Mouse (Mus musculus) neural tube, embryonic 15.5 days (tissue): ENCODE results near the gene Zfp316. TPM values are rescaled to one million over a fixed set of nuclear protein-coding genes. Genes with fewer than 3 reads are reported as not detected.

ENCODE experiments used
- ATAC-seq: fragments of 200-750 bp; cut with Nextera tagmentation; 2 replicates; pipeline ENCODE4 v1.8.0; 2017; ENCODE audit warnings: mild to moderate bottlenecking, moderate TSS enrichment, moderate library complexity; ENCODE audit not compliant: low FRiP score
- H3K27ac ChIP-seq: fragments of 300-500 bp; sonication (generic); replicated peaks from 2 replicates; pipeline ENCODE4 v1.5.1; 2015; ENCODE audit warnings: mild to moderate bottlenecking, inconsistent platforms
- H3K27me3 ChIP-seq: fragments of 300-500 bp; sonication (generic); replicated peaks from 2 replicates; pipeline ENCODE4 v1.6.1; 2015; ENCODE audit warnings: inconsistent platforms
- H3K36me3 ChIP-seq: fragments of 300-500 bp; sonication (generic); 2 replicates; pipeline ENCODE4 v1.6.1; 2015; ENCODE audit warnings: inconsistent platforms
- H3K4me1 ChIP-seq: fragments of 300-500 bp; sonication (generic); 2 replicates; pipeline ENCODE4 v1.6.1; 2015; ENCODE audit warnings: inconsistent platforms
- H3K4me2 ChIP-seq: fragments of 300-500 bp; sonication (generic); 2 replicates; pipeline ENCODE4 v1.6.1; 2015; ENCODE audit warnings: inconsistent platforms, mild to moderate bottlenecking, moderate library complexity
- H3K4me3 ChIP-seq: fragments of 300-500 bp; sonication (generic); replicated peaks from 2 replicates; pipeline ENCODE4 v1.5.1; 2015; ENCODE audit warnings: mild to moderate bottlenecking, inconsistent platforms
- H3K9ac ChIP-seq: fragments of 300-500 bp; sonication (generic); replicated peaks from 2 replicates; pipeline ENCODE4 v1.6.1; 2015; ENCODE audit warnings: mild to moderate bottlenecking, inconsistent platforms
- H3K9me3 ChIP-seq: fragments of 300-500 bp; sonication (generic); replicated peaks from 2 replicates; pipeline ENCODE4 v1.6.1; 2016; ENCODE audit warnings: inconsistent platforms
- WGBS: fragments of 180-500 bp; shearing (Covaris S2); methylation state at CpG from one replicate; pipeline ENCODE4 v1.1.7; 2015; ENCODE audit warnings: mixed read lengths; 5-methylcytosine and 5-hydroxymethylcytosine counted together
- polyA plus RNA-seq: library from polyadenylated mRNA; unstranded; fragments of >200 nt; fragmentation: Nextera tagmentation; extraction: Ambion mirVana; gene quantifications from 2 replicates; pipeline ENCODE4 v1.2.1, GENCODE M21; 2015

Gene Zfp316
- polyA plus RNA-seq, 1 experiment from 2014 or later: 9.7 TPM

DNA sequence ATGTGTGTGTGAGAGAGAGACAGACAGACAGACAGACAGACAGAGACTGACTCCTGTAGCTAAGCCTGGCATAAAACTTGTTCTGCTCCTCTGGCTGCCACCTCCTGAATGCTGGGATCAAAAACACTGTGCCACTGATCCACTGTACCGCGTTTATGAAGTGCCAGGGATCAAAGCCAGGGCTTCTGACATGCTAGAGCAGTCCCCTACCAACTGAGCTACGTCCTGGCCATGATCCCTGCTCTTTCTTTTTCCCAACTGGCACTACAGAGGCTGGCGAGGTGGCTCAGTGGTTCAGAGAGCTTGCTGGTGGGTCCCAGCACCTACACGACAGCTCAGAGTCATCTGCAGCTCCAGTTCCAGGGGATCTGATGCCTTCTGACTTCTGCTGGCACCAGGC, 5.9 kb upstream of the Zfp316 start:
- no peaks in the 10 kb centered on the region for H3K9me3 ChIP-seq
- H3K9ac ChIP-seq: no peak overlapping the region
- WGBS: 56% methylated on average over 5 of the region's 5 CpGs
- no peak overlapping the region for H3K4me2 ChIP-seq
- H3K27me3 ChIP-seq: peaks cover 3% of the 10 kb centered on the region; the same call in 1 of the 2 replicates
- no peaks in the 10 kb centered on the region for H3K36me3 ChIP-seq
- ATAC-seq: no peak
- H3K4me1 ChIP-seq: peaks cover 8% of the 10 kb centered on the region
- no peak overlapping the region for H3K4me3 ChIP-seq
- no peak overlapping the region for H3K27ac ChIP-seq

DNA sequence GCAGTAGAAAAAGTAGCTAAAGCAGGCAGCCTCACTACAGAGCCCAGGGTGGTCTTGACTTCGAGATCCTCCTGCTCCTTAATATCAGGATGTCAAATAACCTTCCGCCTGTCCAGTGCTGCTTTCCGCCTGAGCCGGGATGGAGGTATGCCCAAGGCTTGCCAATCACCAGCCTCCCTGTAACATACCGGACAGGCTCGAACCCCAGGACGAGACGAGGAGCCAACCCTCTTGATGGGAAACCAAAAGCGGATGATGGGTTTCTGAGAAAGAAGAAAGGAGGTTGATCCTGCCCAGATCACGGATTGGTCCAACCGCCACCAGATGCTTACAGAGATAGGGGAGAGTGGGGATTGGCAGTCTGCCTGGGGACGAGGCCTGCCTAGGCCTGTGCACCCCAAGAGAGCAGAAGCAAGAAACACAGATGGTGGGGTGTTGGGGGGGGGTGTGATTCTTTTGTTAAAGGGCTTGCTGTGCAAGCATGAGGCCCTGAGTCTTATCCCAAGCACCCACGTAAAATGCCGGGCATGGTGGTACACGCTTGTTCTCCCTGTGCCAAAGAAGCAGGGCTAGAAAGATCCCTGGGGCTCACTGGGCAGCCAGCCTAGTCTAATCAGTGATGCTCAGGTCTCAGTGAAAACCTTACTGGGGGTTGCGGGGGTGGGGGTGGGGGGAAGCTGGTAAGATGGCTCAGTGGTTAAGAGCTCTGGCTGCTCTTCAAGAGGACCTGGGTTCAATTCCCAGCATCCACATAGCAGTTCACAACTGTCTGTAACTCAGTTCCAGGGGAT, 2.9 kb upstream of the Zfp316 start:
- 78% methylated on average over 16 of the region's 16 CpGs for WGBS
- Histone ChIP-seq H3K9ac (no peak overlapping the region), H3K27ac (no peak overlapping the region), H3K4me2 (no peak overlapping the region), H3K4me3 (no peak overlapping the region), H3K4me1 (peaks cover 29% of the 10 kb centered on the region), H3K9me3 (no peaks in the 10 kb centered on the region), H3K27me3 (no peaks in the 10 kb centered on the region), H3K36me3 (no peaks in the 10 kb centered on the region)
- no peak for ATAC-seq

DNA sequence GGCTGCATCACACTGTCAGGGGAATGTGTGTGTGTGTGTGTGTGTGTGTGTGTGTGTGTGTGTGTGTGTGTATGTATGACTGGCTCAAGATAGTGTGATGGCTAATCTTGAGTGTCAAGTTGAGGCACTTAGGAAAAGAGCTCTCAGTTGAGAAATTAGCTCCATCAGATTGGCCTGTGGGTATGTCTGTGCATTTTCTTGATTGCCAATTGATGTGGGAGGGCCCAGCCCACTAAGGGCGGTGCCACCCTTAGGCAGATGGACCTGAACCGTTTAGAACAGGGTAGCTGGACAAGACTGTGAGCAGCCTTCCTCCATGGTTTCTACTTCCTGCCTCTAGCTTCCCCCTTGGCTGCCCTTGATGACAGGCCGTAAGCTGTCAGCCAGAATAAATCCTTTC, 2.3 kb upstream of the Zfp316 start:
- no peaks in the 10 kb centered on the region for H3K36me3 ChIP-seq
- H3K4me3 ChIP-seq: no peak overlapping the region
- H3K27me3 ChIP-seq: no peaks in the 10 kb centered on the region
- no peaks in the 10 kb centered on the region for H3K9me3 ChIP-seq
- no peak overlapping the region for H3K27ac ChIP-seq
- no peak for ATAC-seq
- H3K4me2 ChIP-seq: no peak overlapping the region
- H3K4me1 ChIP-seq: peaks cover 35% of the 10 kb centered on the region
- no peak overlapping the region for H3K9ac ChIP-seq
- 89% methylated on average over 3 of the region's 3 CpGs for WGBS

DNA sequence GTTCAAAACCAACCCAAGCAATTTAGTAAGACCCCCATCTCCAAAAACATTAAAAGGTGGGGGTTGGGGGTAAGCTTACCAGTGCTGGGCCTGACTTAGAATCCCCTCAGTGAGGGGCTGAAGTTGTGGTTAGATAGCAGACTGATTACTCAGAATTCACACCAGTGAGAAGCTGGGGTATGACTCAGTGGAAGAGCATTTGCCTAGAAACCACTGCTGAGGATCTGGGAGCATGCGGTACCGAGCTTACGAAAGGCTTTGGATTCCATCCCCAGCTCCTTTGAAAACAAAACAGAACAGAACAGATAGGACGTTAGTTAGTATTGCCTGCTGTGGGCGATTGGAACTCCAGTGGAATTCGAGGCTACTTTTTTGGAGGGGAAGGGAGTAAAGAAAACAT, 1.8 kb upstream of the Zfp316 start:
- Histone ChIP-seq H3K9ac (no peak overlapping the region), H3K27me3 (no peaks in the 10 kb centered on the region), H3K4me2 (no peak overlapping the region; the same call in 1 of the 2 replicates), H3K36me3 (no peaks in the 10 kb centered on the region), H3K27ac (no peak overlapping the region), H3K4me3 (no peak overlapping the region), H3K4me1 (peaks cover 39% of the 10 kb centered on the region), H3K9me3 (no peaks in the 10 kb centered on the region)
- WGBS: 89% methylated on average over 6 of the region's 6 CpGs
- ATAC-seq: no peak

DNA sequence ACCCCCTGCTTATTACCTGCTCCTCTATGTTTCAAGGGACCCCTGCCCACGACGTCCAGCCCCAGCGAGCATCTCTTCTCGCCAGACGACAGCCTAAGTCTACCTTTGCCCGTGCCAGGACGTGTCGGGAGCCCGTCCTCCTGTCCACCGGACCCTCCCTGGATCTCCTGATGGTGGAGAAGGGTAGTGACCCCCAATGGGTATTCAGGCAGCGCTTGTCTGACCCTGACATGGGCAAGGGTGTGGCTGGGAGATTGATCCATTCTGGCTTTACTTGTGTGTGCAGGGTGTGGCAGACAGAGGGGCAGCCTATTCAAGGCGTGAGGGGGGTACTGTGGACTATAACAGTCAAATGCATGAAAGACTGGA, 313 bp upstream of the Zfp316 start:
- H3K9me3 ChIP-seq: no peaks in the 10 kb centered on the region
- H3K27ac ChIP-seq: peak overlapping the region; percentile 85
- no peaks in the 10 kb centered on the region for H3K36me3 ChIP-seq
- H3K9ac ChIP-seq: peak overlapping the region; percentile 89
- WGBS: 3% methylated on average over 12 of the region's 12 CpGs
- H3K4me3 ChIP-seq: peak overlapping the region; percentile 68
- no peaks in the 10 kb centered on the region for H3K27me3 ChIP-seq
- H3K4me2 ChIP-seq: peak overlapping the region; percentile 89
- peaks cover 43% of the 10 kb centered on the region for H3K4me1 ChIP-seq
- peak; percentile 24; the same call in 1 of the 2 replicates for ATAC-seq

DNA sequence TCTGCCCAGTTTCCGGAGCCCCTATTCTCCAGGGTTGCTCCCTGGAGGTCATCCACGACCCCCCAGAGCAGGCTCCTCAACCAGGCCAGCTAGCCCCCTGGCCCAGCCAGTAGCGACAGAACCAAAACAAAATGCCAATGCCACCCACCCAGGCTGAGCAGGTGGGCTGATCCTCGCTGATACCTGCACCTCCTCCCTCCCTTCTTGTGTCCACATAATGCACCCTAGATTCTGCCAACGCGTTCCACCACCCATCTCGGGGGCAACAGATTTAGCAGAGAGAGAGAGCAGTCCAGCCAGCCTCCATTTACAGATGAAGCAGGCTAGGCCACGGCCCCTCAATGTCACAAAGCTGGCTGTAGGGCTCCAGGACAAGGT, 848 bp downstream of the Zfp316 start:
- H3K4me1 ChIP-seq: peaks cover 43% of the 10 kb centered on the region
- no peak for ATAC-seq
- 23% methylated on average over 8 of the region's 8 CpGs for WGBS
- H3K4me3 ChIP-seq: peak overlapping the region; percentile 68
- peaks cover 8% of the 10 kb centered on the region for H3K36me3 ChIP-seq
- peak overlapping the region; percentile 89 for H3K9ac ChIP-seq
- H3K9me3 ChIP-seq: no peaks in the 10 kb centered on the region
- H3K27ac ChIP-seq: peak overlapping the region; percentile 85
- H3K4me2 ChIP-seq: peak overlapping the region; percentile 89
- no peaks in the 10 kb centered on the region for H3K27me3 ChIP-seq

DNA sequence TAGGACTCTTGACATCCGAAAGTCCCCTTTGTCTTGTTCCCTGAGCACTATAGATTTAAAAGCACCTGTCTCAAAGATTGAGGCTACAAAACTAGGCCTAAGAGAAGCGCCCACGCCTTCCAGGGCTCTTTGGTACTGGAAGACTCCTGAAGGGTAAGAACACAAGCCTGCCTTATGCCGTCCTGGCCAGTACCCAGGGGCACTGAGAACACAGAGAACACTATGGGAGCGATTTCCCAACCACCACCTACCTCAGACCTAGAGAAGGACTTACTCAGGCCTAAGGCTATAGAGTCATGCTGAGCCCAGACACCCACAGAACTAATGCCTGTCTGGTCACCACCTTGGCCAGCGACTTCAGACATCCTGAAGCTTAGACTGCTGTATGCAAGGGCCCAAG, 3.0 kb downstream of the Zfp316 start:
- 87% methylated on average over 6 of the region's 6 CpGs for WGBS
- Histone ChIP-seq H3K9ac (no peak overlapping the region), H3K27me3 (no peaks in the 10 kb centered on the region), H3K9me3 (no peaks in the 10 kb centered on the region), H3K27ac (no peak overlapping the region), H3K36me3 (peaks cover 30% of the 10 kb centered on the region), H3K4me1 (peaks cover 43% of the 10 kb centered on the region), H3K4me2 (no peak overlapping the region), H3K4me3 (no peak overlapping the region)
- ATAC-seq: no peak

DNA sequence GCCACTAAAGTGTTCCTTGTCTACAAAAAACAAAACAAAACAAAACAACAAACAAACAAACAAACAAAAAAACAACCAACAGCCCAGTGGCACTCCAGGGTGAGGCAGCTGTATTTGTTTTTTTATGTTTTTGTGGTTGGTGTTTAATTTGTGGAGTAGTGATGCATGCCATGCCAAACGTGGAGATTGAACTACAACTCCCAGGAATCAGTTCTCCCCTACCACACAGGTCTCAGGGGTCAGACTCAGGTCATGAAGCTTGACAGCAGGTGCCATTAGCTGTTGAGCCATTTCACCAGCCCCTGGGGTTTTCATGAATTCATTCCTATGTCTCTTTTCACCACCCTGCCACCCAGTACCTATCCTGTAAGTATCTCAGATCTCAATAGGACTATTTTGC, 4.4 kb downstream of the Zfp316 start:
- no peak overlapping the region for H3K4me2 ChIP-seq
- 50% methylated on average over 1 of the region's 1 CpGs for WGBS
- no peaks in the 10 kb centered on the region for H3K27me3 ChIP-seq
- peaks cover 32% of the 10 kb centered on the region for H3K4me1 ChIP-seq
- no peak overlapping the region for H3K9ac ChIP-seq
- ATAC-seq: no peak
- peaks cover 40% of the 10 kb centered on the region for H3K36me3 ChIP-seq
- H3K4me3 ChIP-seq: no peak overlapping the region
- no peak overlapping the region for H3K27ac ChIP-seq
- H3K9me3 ChIP-seq: no peaks in the 10 kb centered on the region

DNA sequence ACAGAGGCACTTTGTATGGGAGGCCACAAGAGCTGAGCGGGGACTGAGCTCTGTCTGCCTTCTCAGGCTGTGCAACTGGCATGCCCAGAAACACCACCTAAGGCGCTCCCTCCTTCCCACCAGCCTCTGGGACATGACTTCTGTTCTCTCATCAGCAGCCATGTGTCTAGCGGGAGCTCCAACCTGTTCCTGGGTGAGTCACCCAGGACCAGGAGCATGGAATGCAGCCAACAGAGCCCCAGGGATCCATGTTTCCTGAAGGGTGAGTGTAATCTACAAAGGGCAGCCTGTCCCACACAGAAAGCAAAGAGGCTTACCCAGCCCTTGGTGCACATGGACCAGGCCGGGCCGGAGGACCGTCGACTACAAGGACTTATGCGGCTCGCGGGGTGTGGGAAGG, 5.1 kb downstream of the Zfp316 start:
- Histone ChIP-seq H3K36me3 (peaks cover 47% of the 10 kb centered on the region), H3K27me3 (peaks cover 2% of the 10 kb centered on the region; the same call in 1 of the 2 replicates), H3K27ac (no peak overlapping the region), H3K9me3 (no peaks in the 10 kb centered on the region), H3K9ac (no peak overlapping the region), H3K4me2 (no peak overlapping the region), H3K4me3 (no peak overlapping the region), H3K4me1 (peaks cover 28% of the 10 kb centered on the region)
- 94% methylated on average over 10 of the region's 10 CpGs for WGBS
- ATAC-seq: no peak

DNA sequence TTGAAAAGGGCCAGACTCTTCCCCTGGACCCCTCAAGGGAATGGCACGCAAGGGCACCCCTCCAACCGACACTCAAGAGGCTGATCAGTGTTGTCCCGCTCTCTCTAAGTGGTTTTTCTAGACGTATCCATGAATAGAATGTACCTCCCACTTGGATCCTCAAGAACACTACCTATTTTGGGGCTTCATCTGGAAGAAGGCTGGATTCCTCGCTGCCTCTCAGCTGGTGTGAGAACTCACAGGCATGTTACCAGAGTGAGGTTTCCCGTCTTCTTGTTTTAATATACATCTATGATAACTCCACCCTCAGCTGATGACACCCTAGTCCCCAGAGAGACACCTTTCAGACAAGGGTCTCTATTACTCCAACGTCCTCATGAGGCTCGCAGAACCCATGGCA, 8.2 kb downstream of the Zfp316 start:
- H3K27me3 ChIP-seq: peaks cover 31% of the 10 kb centered on the region
- H3K4me2 ChIP-seq: no peak overlapping the region
- H3K36me3 ChIP-seq: peaks cover 71% of the 10 kb centered on the region
- WGBS: 95% methylated on average over 8 of the region's 8 CpGs
- no peak for ATAC-seq
- no peaks in the 10 kb centered on the region for H3K9me3 ChIP-seq
- no peak overlapping the region for H3K4me3 ChIP-seq
- no peak overlapping the region for H3K27ac ChIP-seq
- H3K4me1 ChIP-seq: peaks cover 4% of the 10 kb centered on the region; the same call in 1 of the 2 replicates
- no peak overlapping the region for H3K9ac ChIP-seq

DNA sequence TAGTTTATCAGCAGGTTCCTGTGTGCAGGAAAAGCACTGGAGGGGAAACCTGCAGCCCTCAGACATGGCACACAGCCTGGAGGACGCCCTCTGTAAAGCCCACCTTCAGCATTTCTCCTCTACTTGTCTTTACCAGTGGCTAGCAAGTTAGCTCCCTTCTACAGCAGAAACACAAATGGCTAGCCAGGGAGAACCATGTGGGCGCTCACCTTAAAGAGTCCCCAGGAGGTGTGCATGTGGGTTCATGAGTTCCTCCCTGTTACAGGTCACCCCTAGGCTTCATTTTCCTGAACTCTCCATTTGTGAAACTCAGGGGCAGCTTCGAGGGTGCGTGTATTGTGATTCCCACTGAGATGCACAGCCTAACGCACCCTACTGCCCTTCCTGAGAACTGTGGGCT, 14.0 kb downstream of the Zfp316 start:
- H3K27ac ChIP-seq: no peak overlapping the region
- H3K4me2 ChIP-seq: no peak overlapping the region
- no peak overlapping the region for H3K4me3 ChIP-seq
- WGBS: 87% methylated on average over 5 of the region's 5 CpGs
- no peak for ATAC-seq
- no peaks in the 10 kb centered on the region for H3K9me3 ChIP-seq
- H3K4me1 ChIP-seq: peaks cover 19% of the 10 kb centered on the region
- no peak overlapping the region for H3K9ac ChIP-seq
- H3K27me3 ChIP-seq: peaks cover 80% of the 10 kb centered on the region
- H3K36me3 ChIP-seq: peaks cover 80% of the 10 kb centered on the region

DNA sequence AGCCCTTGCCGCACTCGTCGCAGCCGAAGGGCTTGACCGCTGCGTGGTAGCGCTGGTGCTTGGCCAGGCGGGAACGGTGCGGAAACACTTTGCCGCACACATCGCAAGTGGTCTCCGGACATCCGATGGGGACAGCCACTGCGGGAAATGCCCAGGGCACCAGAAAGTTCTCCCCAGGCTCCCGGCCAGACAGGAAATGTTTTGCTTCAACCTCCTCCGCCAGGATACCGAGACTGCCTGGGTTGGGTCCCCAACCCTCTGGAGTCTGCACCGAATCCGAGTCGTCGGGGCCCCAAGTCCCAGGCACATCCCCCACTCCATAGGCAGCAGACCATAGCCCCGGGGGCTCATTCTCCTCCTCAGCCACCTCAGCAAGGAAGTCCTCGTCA, 14.7 kb downstream of the Zfp316 start:
- Histone ChIP-seq H3K36me3 (peaks cover 73% of the 10 kb centered on the region), H3K9me3 (no peaks in the 10 kb centered on the region), H3K4me1 (peaks cover 19% of the 10 kb centered on the region), H3K27ac (no peak overlapping the region), H3K4me2 (no peak overlapping the region), H3K9ac (no peak overlapping the region), H3K27me3 (peaks cover 80% of the 10 kb centered on the region), H3K4me3 (no peak overlapping the region)
- WGBS: 31% methylated on average over 24 of the region's 24 CpGs
- ATAC-seq: no peak
